Mouse (Mus musculus): ENCODE data around the gene Cebpa. TPM values are rescaled to one million over a fixed set of nuclear protein-coding genes. Genes with fewer than 3 reads are reported as not detected.

The Cebpa gene
- total and polyA plus RNA-seq, 3 experiments = 2.3 to 4.4 TPM; not detected in 1

DNA sequence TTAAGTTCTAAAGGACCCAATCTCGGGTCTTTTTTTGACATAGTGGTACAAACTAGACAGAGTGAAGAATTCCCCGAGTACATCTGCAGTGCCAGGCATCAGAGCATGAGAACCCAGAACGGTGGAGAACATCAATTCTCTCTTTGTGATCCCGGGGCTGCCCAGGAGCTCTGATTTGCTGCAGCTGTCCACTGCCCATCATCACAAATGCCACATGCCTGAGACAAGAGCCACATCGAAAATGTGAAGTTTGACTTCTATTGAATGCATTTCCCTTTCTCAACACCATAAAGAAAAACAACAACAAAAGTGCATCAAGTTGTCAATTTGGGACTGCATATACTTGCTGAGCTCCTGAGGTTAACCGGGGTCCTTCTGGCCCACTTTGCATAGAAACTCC is 43.4 kb downstream of the Cebpa start:
- no peak for DNase-seq (ENCODE audit: low read depth, low spot score)
- no peak for TF ChIP-seq ELF1 (IDR thresholded peaks at IDR 0.05; ENCODE audit: low read depth, low read length)
- no peak for TF ChIP-seq MYB (IDR thresholded peaks at IDR 0.05; ENCODE audit: low read depth, low read length)
- TF ChIP-seq USF1 (IDR thresholded peaks at IDR 0.05; ENCODE audit: low read depth, low read length) = no peak
- TF ChIP-seq MXI1 (IDR thresholded peaks at IDR 0.05; ENCODE audit: low read depth, low read length) = no peak
- TF ChIP-seq UBTF (IDR thresholded peaks at IDR 0.05; ENCODE audit: borderline replicate concordance, insufficient read depth, low read depth, low read length) = no peak
- TF ChIP-seq POLR2AphosphoS5 (IDR thresholded peaks at IDR 0.05; ENCODE audit: borderline replicate concordance, low read depth, low read length) = no peak
- no peak for TF ChIP-seq CHD1 (IDR thresholded peaks at IDR 0.05; ENCODE audit: low read depth, low read length)
- no peak for TF ChIP-seq TAL1 (IDR thresholded peaks at IDR 0.05; ENCODE audit: low read length)
- peaks cover 0 to under 1% of the 10 kb centered on the region in 2 experiments; a peak in 1 of 4 replicates for H3K36me3 ChIP-seq (ENCODE audit: control insufficient read depth in 1 of 2, insufficient read depth in 2 of 2, low read length in 2 of 2)
- no peaks in the 10 kb centered on the region for H3K79me2 ChIP-seq (ENCODE audit: control insufficient read depth, insufficient read depth, low read length, poor library complexity)
- H3K27ac ChIP-seq (ENCODE audit: control insufficient read depth, low read depth, low read length) = no peak overlapping the region
- no peak overlapping the region for H3K9ac ChIP-seq (ENCODE audit: control insufficient read depth, low read depth, low read length, poor library complexity, severe bottlenecking)
- no peak overlapping the region for H3K4me3 ChIP-seq (ENCODE audit: control insufficient read depth in 1 of 2, insufficient read depth in 1 of 2, low read depth in 2 of 2, low read length in 2 of 2)
- H3K27me3 ChIP-seq (ENCODE audit: control insufficient read depth in 1 of 2, insufficient read depth in 2 of 2, low read length in 2 of 2) = no peaks in the 10 kb centered on the region; a peak in 1 of 4 replicates
- H3K9me3 ChIP-seq (replicated peaks; ENCODE audit: insufficient read depth, low read length) = no peaks in the 10 kb centered on the region
- H3K4me1 ChIP-seq (ENCODE audit: control insufficient read depth in 1 of 2, insufficient read depth in 2 of 2, low read length in 2 of 2) = peaks cover 0 to 5% of the 10 kb centered on the region in 2 experiments; a peak in 3 of 4 replicates

DNA sequence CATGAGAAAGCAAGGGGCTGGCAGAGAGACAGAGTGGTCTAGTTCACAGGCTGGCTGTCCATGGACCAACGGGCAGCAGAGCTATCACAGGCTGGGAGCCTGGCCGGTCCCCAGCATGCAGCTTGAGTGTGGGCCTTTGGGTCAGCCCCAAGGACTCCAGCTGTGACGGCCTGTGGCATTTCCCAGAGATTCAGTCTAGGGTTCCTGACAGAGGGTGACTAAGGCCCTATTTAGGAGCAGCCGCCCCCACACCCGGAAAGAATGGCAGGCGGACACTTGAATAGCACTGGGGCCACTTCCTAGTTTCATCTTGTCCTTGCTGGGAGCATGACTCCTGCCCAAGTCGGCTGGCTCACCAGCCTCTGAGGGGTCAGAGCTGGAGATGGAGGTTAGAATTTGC is 44.5 kb downstream of the Cebpa start:
- no peaks in the 10 kb centered on the region for H3K9me3 ChIP-seq (replicated peaks; ENCODE audit: insufficient read depth, low read length)
- DNase-seq (ENCODE audit: low read depth, low spot score) = no peak
- H3K4me1 ChIP-seq (ENCODE audit: control insufficient read depth in 1 of 2, insufficient read depth in 2 of 2, low read length in 2 of 2) = no peaks in the 10 kb centered on the region
- no peaks in the 10 kb centered on the region; a peak in 1 of 4 replicates for H3K27me3 ChIP-seq (ENCODE audit: control insufficient read depth in 1 of 2, insufficient read depth in 2 of 2, low read length in 2 of 2)
- H3K9ac ChIP-seq (ENCODE audit: control insufficient read depth, low read depth, low read length, poor library complexity, severe bottlenecking) = no peak overlapping the region
- H3K27ac ChIP-seq (ENCODE audit: control insufficient read depth, low read depth, low read length) = no peak overlapping the region
- no peaks in the 10 kb centered on the region for H3K36me3 ChIP-seq (ENCODE audit: control insufficient read depth in 1 of 2, insufficient read depth in 2 of 2, low read length in 2 of 2)
- H3K79me2 ChIP-seq (ENCODE audit: control insufficient read depth, insufficient read depth, low read length, poor library complexity) = no peaks in the 10 kb centered on the region
- TF ChIP-seq TBP (IDR thresholded peaks at IDR 0.05; ENCODE audit: low read depth, low read length) (no peak), ZKSCAN1 (IDR thresholded peaks at IDR 0.05; ENCODE audit: low read depth, low read length) (no peak), CHD1 (IDR thresholded peaks at IDR 0.05; ENCODE audit: low read depth, low read length) (no peak), EP300 (IDR thresholded peaks at IDR 0.05; ENCODE audit: low read depth in 1 of 2, low read length in 2 of 2) (no peak), KAT2A (conservative IDR thresholded peaks at IDR 0.05; ENCODE audit: low read depth, low read length) (no peak), MAX (IDR thresholded peaks at IDR 0.05; ENCODE audit: low read length) (no peak), MYC (IDR thresholded peaks at IDR 0.05; ENCODE audit: low read depth, low read length) (no peak), JUND (IDR thresholded peaks at IDR 0.05; ENCODE audit: low read depth, low read length) (no peak), POLR2A (IDR thresholded peaks at IDR 0.05; ENCODE audit: control insufficient read depth in 1 of 2, insufficient read depth in 1 of 2, low read depth in 1 of 2, low read length in 2 of 2, poor library complexity in 1 of 2) (no peak), NRF1 (IDR thresholded peaks at IDR 0.05; ENCODE audit: insufficient read depth, low read depth, low read length, poor library complexity, severe bottlenecking) (no peak), MAFK (IDR thresholded peaks at IDR 0.05; ENCODE audit: borderline replicate concordance, low read depth, low read length) (no peak), NELFE (IDR thresholded peaks at IDR 0.05; ENCODE audit: low read depth, low read length) (no peak), HCFC1 (IDR thresholded peaks at IDR 0.05; ENCODE audit: low read depth, low read length) (no peak), USF2 (IDR thresholded peaks at IDR 0.05; ENCODE audit: borderline replicate concordance in 1 of 2, insufficient read depth in 1 of 2, low read depth in 1 of 2, low read length in 2 of 2) (no peak), SMC3 (IDR thresholded peaks at IDR 0.05; ENCODE audit: low read depth, low read length) (no peak), GABPA (IDR thresholded peaks at IDR 0.05; ENCODE audit: low read depth, low read length) (no peak), UBTF (IDR thresholded peaks at IDR 0.05; ENCODE audit: borderline replicate concordance, insufficient read depth, low read depth, low read length) (no peak)
- H3K4me3 ChIP-seq (ENCODE audit: control insufficient read depth in 1 of 2, insufficient read depth in 1 of 2, low read depth in 2 of 2, low read length in 2 of 2) = no peak overlapping the region
